Mouse (Mus musculus) T-cell, adult 2 months (primary cell): ENCODE measurements around the gene Prmt8.

Source experiments
- DNase-seq: peaks from one replicate; pipeline ENCODE4 v3.0.0; 2022; ENCODE audit warnings: low spot score

Gene Prmt8

GRCm38 (mm10) chr6:127739921-127740320, 29.4 kb downstream of the Prmt8 start:
- no peak for DNase-seq

- no peak for DNase-seq
Measured at GRCm38 (mm10) chr6:127735130-127735981, 33.9 kb downstream of the Prmt8 start.

GRCm38 (mm10) chr6:127723126-127723525, 46.1 kb downstream of the Prmt8 start:
- no peak for DNase-seq

GRCm38 (mm10) chr6:127719875-127720274, 49.4 kb downstream of the Prmt8 start:
- DNase-seq: no peak

- no peak for DNase-seq
Measured at GRCm38 (mm10) chr6:127717239-127718137, 51.8 kb downstream of the Prmt8 start.

GRCm38 (mm10) chr6:127715428-127715827, 53.8 kb downstream of the Prmt8 start:
- DNase-seq: no peak

- DNase-seq: no peak
Measured at GRCm38 (mm10) chr6:127714906-127715305, 54.4 kb downstream of the Prmt8 start.

GRCm38 (mm10) chr6:127708218-127708628, 61.0 kb downstream of the Prmt8 start:
- DNase-seq: no peak

GRCm38 (mm10) chr6:127701036-127701783, 68.1 kb downstream of the Prmt8 start:
- DNase-seq: no peak

GRCm38 (mm10) chr6:127693681-127694080, 75.6 kb downstream of the Prmt8 start:
- no peak for DNase-seq

GRCm38 (mm10) chr6:127692298-127692697, 77.0 kb downstream of the Prmt8 start:
- DNase-seq: no peak

GRCm38 (mm10) chr6:127687181-127687860, 82.0 kb downstream of the Prmt8 start:
- DNase-seq: no peak

- DNase-seq: no peak
Measured at GRCm38 (mm10) chr6:127684981-127685380, 84.3 kb downstream of the Prmt8 start.

- no peak for DNase-seq
Measured at GRCm38 (mm10) chr6:127683561-127683960, 85.7 kb downstream of the Prmt8 start.

GRCm38 (mm10) chr6:127680784-127681183, 88.5 kb downstream of the Prmt8 start:
- no peak for DNase-seq

- no peak for DNase-seq
Measured at GRCm38 (mm10) chr6:127678998-127679397, 90.3 kb downstream of the Prmt8 start.

- no peak for DNase-seq
Measured at GRCm38 (mm10) chr6:127678320-127678719, 91.0 kb downstream of the Prmt8 start.

- no peak for DNase-seq
Measured at GRCm38 (mm10) chr6:127676866-127677265, 92.4 kb downstream of the Prmt8 start.

- no peak for DNase-seq
Measured at GRCm38 (mm10) chr6:127672071-127672470, 97.2 kb downstream of the Prmt8 start.

- no peak for DNase-seq
Measured at GRCm38 (mm10) chr6:127670031-127670430, 99.2 kb downstream of the Prmt8 start.

- no peak for DNase-seq
Measured at GRCm38 (mm10) chr6:127669313-127669712, 100.0 kb downstream of the Prmt8 start.

GRCm38 (mm10) chr6:127663263-127663662, 106.0 kb downstream of the Prmt8 start:
- DNase-seq: no peak
